ENCODE assay signal across 9 mouse cellular contexts in genomic region chr11:6198449-6198848, GRCm38 (mm10). TPM values are rescaled to one million over a fixed set of nuclear protein-coding genes. Genes with fewer than 3 reads are reported as not detected.
DNase-seq lines count a peak whose midpoint lies in the region; ATAC-seq and TF ChIP-seq lines count a peak whose summit lies in the region.
"Had no signal": no experiment of that assay in that cellular context is flagged by ENCODE, and none has a peak within 500 bp of the region (broad histone marks: within the 10 kb centered on the region; RNA-seq: fewer than 3 reads in every experiment).

No protein-coding gene starts in this region.

- TF ChIP-seq EP300 in ES-Bruce4 (IDR thresholded peaks at IDR 0.05; ENCODE audit: insufficient read depth, low read depth, low read length), result no peak

- peaks cover 24% of the 10 kb centered on the region for H3K4me1 ChIP-seq in heart, embryonic 13.5 days
- H3K4me1 ChIP-seq in ES-Bruce4 (ENCODE audit: control insufficient read depth, insufficient read depth, low read length), result peaks cover 4% of the 10 kb centered on the region
- peaks cover 2% of the 10 kb centered on the region; the same call in 1 of the 2 replicates for H3K4me1 ChIP-seq in hindbrain, embryonic 11.5 days (replicated peaks; ENCODE audit: control insufficient read depth, insufficient read depth, low read length)

- no peak for TF ChIP-seq CTCF in ES-Bruce4 (IDR thresholded peaks at IDR 0.05; ENCODE audit: low read depth, low read length)

- H3K9me3 ChIP-seq in heart, embryonic 13.5 days, result no peaks in the 10 kb centered on the region
- H3K9me3 ChIP-seq in ES-Bruce4 (replicated peaks; ENCODE audit: control insufficient read depth, insufficient read depth, low read length, poor library complexity, severe bottlenecking), result no peaks in the 10 kb centered on the region
- H3K9me3 ChIP-seq in hindbrain, embryonic 11.5 days (ENCODE audit: control insufficient read depth, low read length), result no peaks in the 10 kb centered on the region

- peak overlapping the region; percentile 87 for H3K4me2 ChIP-seq in heart, embryonic 13.5 days
- peak overlapping the region; percentile 96 for H3K4me2 ChIP-seq in hindbrain, embryonic 11.5 days (replicated peaks; ENCODE audit: low read depth, low read length)

- no peak overlapping the region for H3K9ac ChIP-seq in heart, embryonic 13.5 days
- peak overlapping the region; percentile 85; the same call in 1 of the 2 replicates for H3K9ac ChIP-seq in ES-Bruce4 (ENCODE audit: low read depth, poor library complexity, severe bottlenecking)
- H3K9ac ChIP-seq in hindbrain, embryonic 11.5 days (ENCODE audit: low read depth, low read length), result no peak overlapping the region

- H3K4me3 ChIP-seq in heart, embryonic 13.5 days, result peak overlapping the region; percentile 98; the same call in 1 of the 2 replicates
- no peak overlapping the region for H3K4me3 ChIP-seq in ES-Bruce4 (ENCODE audit: low read depth, low read length)
- peak overlapping the region; percentile 76; the same call in 1 of the 2 replicates for H3K4me3 ChIP-seq in hindbrain, embryonic 11.5 days (ENCODE audit: low read depth, low read length)
- H3K4me3 ChIP-seq in macrophage (ENCODE audit: inconsistent target), result peak overlapping the region; percentile 92; the same call in 1 of the 2 replicates

- ATAC-seq in heart, embryonic 13.5 days (ENCODE audit: extremely low read depth, insufficient number of reproducible peaks, low FRiP score, low TSS enrichment), result no peak
- no peak for ATAC-seq in hindbrain, embryonic 11.5 days (ENCODE audit: low FRiP score)

- H3K79me2 ChIP-seq in macrophage (ENCODE audit: inconsistent target), result peaks cover 65% of the 10 kb centered on the region

- no peak overlapping the region for H3K27ac ChIP-seq in heart, embryonic 13.5 days (replicated peaks)
- H3K27ac ChIP-seq in ES-Bruce4 (ENCODE audit: insufficient read depth, low read length) (no peak overlapping the region), macrophage (no peak overlapping the region)
- no peak overlapping the region for H3K27ac ChIP-seq in hindbrain, embryonic 11.5 days (ENCODE audit: low read depth, low read length)

- no peak for DNase-seq in heart, adult 18-20 months
- DNase-seq in hindbrain, embryonic 11.5 days (ENCODE audit: low spot score), result no peak
- DNase-seq in ovary, postnatal 36 days (ENCODE audit: low spot score), result no peak
- no peak for DNase-seq in thymus, postnatal 14 days
- no peak for DNase-seq in kidney, postnatal 36 days
- DNase-seq: lung, postnatal 10 days had no signal

- 79% methylated on average over 4 of the region's 4 CpGs for WGBS in heart, embryonic 13.5 days
- WGBS in hindbrain, embryonic 11.5 days, result 94% methylated on average over 4 of the region's 4 CpGs
- 74% methylated on average over 4 of the region's 4 CpGs for WGBS in macrophage (ENCODE audit: missing documents)

- H3K36me3 ChIP-seq in heart, embryonic 13.5 days, result no peaks in the 10 kb centered on the region
- H3K36me3 ChIP-seq in ES-Bruce4 (ENCODE audit: control insufficient read depth, insufficient read depth, low read length, poor library complexity, severe bottlenecking) (peaks cover 7% of the 10 kb centered on the region), macrophage (ENCODE audit: inconsistent target) (no peaks in the 10 kb centered on the region)
- H3K36me3 ChIP-seq in hindbrain, embryonic 11.5 days (ENCODE audit: control insufficient read depth, insufficient read depth, low read length), result no peaks in the 10 kb centered on the region

- no peak for TF ChIP-seq POLR2A in ES-Bruce4 (IDR thresholded peaks at IDR 0.05; ENCODE audit: insufficient read depth, low read length)

- H3K27me3 ChIP-seq in heart, embryonic 13.5 days (replicated peaks), result no peaks in the 10 kb centered on the region
- no peaks in the 10 kb centered on the region for H3K27me3 ChIP-seq in ES-Bruce4 (ENCODE audit: control insufficient read depth, insufficient read depth, low read length, poor library complexity, severe bottlenecking)
- H3K27me3 ChIP-seq in hindbrain, embryonic 11.5 days (ENCODE audit: control insufficient read depth, insufficient read depth, low read length), result no peaks in the 10 kb centered on the region

RNA-seq across cellular contexts. Expression of gene A730071L15Rik, which starts 1.4 kb away (rescaled TPM):
- polyA plus RNA-seq in heart, embryonic 13.5 days (2015; fragmentation: Nextera tagmentation; extraction: Ambion mirVana), result 0.32 and 0.55 TPM in 2 replicates
- not detected for total RNA-seq in heart, adult 18-20 months (2021)
- polyA plus RNA-seq in ES-Bruce4 (2011; ENCODE audit: insufficient read depth, insufficient read length, low read depth, missing spikeins) (0.41 and 0.49 TPM in 2 replicates), macrophage (2018) (not detected in 3 replicates)
- 0.43 and 1.2 TPM in 2 replicates for polyA plus RNA-seq in hindbrain, embryonic 11.5 days (2014; fragmentation: Nextera tagmentation; extraction: Ambion mirVana)
- 1 to 10 TPM in 2 of 26 experiments, under 1 TPM in 6, not detected in 18; 0.41 to 1.2 (median 0.67) TPM for total RNA-seq in macrophage (2018; cell fraction: chromatin; rRNA removed)
- under 1 TPM in 3 of 26 experiments, not detected in 23; 0.09 to 0.17 (median 0.10) TPM for total RNA-seq in macrophage (2018; cell fraction: cytosol; rRNA removed)
- 1 to 10 TPM in 5 of 26 experiments, under 1 TPM in 11, not detected in 10; 0.29 to 2.1 (median 0.58) TPM for total RNA-seq in macrophage (2018; cell fraction: nucleus; rRNA removed)

RNA-seq across cellular contexts. Expression of gene Nudcd3, which starts 1.8 kb away (rescaled TPM):
- polyA plus RNA-seq in heart, embryonic 13.5 days (2015; fragmentation: Nextera tagmentation; extraction: Ambion mirVana), result 30.1 and 33.2 TPM in 2 replicates
- 10 to 100 TPM; 64.2 to 67.1 TPM for total RNA-seq in heart, adult 18-20 months (2021)
- 77.6 and 78.2 TPM in 2 replicates for polyA plus RNA-seq in ES-Bruce4 (2011; ENCODE audit: insufficient read depth, insufficient read length, low read depth, missing spikeins)
- 40.8 and 43.9 TPM in 2 replicates for polyA plus RNA-seq in hindbrain, embryonic 11.5 days (2014; fragmentation: Nextera tagmentation; extraction: Ambion mirVana)
- total RNA-seq in macrophage (2018; cell fraction: chromatin; rRNA removed), result 10 to 100 TPM; 19.3 to 84.8 (median 53.6) TPM
- total RNA-seq in macrophage (2018; cell fraction: cytosol; rRNA removed), result 10 to 100 TPM; 25.6 to 47.7 (median 34.1) TPM
- total RNA-seq in macrophage (2018; cell fraction: nucleus; rRNA removed), result 10 to 100 TPM; 25.3 to 73.9 (median 51.4) TPM
- 26.1 to 35.2 TPM (median 27.7 TPM) in 3 replicates for polyA plus RNA-seq in macrophage (2018)

RNA-seq across cellular contexts. Expression of gene Npc1l1, which starts 31.5 kb away (rescaled TPM):
- polyA plus RNA-seq in heart, embryonic 13.5 days (2015; fragmentation: Nextera tagmentation; extraction: Ambion mirVana), result not detected in 2 replicates
- not detected for total RNA-seq in heart, adult 18-20 months (2021)
- polyA plus RNA-seq in ES-Bruce4 (2011; ENCODE audit: insufficient read depth, insufficient read length, low read depth, missing spikeins), result 0.45 and 0.75 TPM in 2 replicates
- not detected in 2 replicates for polyA plus RNA-seq in hindbrain, embryonic 11.5 days (2014; fragmentation: Nextera tagmentation; extraction: Ambion mirVana)
- total RNA-seq in macrophage (2018; cell fraction: chromatin; rRNA removed), result under 1 TPM in 14 of 26 experiments, not detected in 12; 0.12 to 0.39 (median 0.23) TPM
- total RNA-seq in macrophage (2018; cell fraction: cytosol; rRNA removed), result not detected
- under 1 TPM in 11 of 26 experiments, not detected in 15; 0.06 to 0.32 (median 0.16) TPM for total RNA-seq in macrophage (2018; cell fraction: nucleus; rRNA removed)
- polyA plus RNA-seq in macrophage (2018), result 0.03 TPM in 1 of 3 replicates, not detected in the others
